Mouse (Mus musculus) lung, postnatal 36 days (tissue): ENCODE data around the gene Zfp213.

Experiments used
- DNase-seq: peaks from one replicate; pipeline ENCODE4 v3.0.0; 2022; ENCODE audit warnings: mixed read lengths

Gene Zfp213

DNA sequence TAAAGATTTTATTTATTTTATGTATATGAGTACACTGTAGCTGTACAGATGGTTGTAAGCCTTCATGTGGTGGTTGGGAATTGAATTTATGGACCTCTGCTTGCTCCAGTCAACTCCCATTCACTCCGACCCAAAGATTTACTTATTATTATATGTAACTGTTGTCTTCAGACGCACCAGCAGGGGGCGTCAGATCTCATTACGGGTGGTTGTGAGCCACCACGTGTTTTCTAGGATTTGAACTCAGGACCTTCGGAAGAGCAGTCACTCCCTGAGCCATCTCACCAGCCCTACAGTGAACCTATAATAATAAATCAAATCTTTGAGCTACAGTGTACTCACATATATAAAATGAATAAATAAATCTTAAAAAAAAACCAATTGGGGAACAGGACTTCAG is 8.0 kb upstream of the Zfp213 start:
- no peak for DNase-seq

DNA sequence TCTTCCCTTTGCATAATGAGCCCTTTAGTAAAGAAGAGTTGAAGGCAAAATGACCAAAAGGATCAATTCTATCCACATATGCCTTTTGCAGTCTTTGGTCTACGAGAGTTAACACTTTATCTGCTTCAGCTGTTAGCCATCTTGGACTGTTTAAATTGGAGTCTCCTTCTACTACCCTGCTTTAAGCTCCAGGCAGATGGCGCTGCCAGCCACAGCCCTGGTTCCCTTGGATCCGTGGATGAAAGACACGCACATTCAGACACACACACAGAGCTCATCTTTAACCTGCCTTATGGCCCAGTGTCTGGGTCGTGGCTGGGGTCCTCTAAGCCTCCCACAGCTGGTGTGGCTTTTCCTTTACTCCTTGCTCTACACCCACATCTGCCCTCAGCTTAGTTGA is 7.0 kb upstream of the Zfp213 start:
- DNase-seq, result no peak

DNA sequence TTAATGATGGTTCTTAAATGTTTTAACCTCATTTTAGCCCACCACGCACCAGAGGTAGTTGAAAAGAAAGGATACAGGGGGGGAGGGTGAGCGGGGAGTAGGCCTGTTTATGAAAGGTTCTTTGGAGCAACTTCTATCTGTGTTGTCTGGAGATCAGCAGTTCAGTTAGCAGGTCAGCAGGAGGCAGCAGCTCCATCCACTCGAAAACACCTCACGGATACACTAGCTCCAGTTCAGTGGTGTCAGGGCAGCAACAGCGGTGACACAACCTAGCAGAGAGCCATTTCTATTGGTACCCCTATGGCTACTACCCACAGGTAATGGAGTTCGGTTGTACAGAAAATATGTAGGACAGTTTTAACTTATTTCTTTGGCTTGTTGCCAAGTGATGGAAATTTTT is 6.0 kb upstream of the Zfp213 start:
- peak; percentile 72 for DNase-seq

DNA sequence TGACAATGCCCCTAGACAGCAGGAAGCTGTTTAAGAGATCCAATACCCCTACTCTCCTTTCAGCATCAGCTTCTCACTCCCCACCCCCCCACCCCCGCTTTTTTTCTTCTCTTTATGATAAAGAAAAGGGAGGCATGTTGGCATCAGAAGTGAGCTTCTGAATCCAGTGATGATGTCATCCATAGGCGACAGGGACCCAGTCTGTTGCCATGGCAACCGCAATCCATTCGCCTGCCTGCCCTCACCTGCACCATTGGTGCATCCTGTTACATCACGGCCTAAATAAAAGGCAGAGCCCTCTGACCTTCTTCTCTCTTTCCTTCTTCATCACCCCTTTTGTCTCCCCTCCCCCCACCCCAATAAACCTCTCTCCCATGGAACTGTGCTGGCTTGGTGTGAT is 4.3 kb upstream of the Zfp213 start:
- no peak for DNase-seq

DNA sequence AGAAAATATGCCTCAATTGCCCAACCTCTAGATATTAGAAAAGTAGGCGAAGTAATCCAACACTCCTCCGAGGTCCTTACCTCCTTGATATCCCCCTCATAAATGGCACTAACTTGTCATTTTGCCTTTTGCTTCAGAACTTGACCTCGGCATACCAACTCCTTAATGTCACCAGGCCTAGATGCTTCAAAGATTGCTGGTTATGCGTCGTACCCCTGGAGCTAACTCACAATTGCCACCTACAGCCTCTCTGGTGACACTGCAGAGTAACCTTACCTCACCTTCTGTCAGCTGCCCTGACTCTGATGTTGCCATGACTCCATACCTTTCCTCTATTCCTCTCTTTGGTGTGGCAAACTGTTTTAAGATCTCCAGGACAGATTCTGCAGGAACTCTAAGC is 2.7 kb upstream of the Zfp213 start:
- DNase-seq, result no peak

DNA sequence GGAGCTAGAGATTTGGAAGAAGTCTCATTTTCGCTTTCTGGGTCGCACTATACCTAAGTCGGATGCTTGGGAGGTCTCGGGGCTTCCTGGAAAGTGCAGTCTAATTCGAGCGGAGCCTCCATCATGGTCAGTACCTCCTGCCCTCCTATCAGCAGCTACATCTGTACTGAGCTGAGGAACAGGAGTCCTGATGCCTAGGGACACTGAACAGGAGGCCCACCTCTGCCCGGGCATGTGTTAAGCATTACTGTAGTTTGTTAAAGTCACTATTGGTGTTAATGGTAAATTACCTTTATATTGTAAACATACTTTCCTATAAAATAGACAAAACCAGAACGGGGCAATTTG is 304 bp upstream of the Zfp213 start:
- DNase-seq, result no peak

DNA sequence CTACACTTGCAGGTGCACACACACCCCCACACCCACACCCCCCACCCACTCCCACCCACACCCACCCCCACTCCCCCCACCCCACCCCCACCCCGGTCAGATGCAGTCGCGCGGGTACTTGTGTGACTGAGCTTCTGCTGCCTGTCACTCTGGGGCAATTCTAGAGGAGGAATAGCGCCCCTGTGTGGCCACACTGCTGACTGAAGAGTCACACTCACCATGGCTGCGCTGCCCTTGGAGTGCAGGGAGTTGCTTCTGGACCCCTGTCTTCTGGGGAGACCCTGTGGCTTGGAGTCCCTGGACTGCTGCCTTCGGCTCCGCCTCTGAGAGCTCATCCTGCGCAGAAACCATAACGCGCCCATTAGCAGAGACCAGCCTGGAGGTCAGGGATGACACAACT is 4.3 kb downstream of the Zfp213 start:
- peak; percentile 78 for DNase-seq

DNA sequence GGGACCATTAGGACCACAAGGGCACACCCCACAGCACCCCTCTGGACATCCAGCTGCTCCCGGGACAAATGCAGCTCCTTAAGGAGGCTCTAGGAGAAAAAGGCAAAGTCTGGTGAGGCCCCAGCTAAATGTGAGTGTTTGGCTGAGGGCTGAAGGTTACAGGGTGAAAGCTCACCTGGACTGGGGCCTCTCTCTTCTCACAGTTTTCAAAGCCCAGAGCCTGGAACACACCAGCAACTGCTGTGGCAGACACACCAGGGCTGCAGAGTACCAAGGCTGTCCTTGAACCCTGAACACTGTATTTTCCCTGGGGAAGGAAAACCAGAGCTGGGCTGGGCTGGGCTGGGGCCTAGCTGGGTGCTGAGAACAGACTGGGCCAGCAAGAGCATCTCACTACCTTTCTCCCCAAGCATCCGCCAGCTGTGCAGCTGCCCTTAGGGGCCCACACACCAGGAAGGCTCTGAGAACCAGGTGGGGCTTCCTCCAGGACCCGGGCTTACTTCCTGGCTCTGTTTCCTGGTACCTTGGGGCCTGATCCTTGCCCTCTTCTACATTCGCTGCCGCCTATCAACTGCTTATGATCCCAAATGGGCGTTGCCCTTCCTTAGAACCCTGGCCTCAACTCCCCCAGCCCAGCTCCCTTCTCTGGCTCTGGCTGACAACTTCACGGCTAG is 8.7 kb downstream of the Zfp213 start:
- no peak for DNase-seq

DNA sequence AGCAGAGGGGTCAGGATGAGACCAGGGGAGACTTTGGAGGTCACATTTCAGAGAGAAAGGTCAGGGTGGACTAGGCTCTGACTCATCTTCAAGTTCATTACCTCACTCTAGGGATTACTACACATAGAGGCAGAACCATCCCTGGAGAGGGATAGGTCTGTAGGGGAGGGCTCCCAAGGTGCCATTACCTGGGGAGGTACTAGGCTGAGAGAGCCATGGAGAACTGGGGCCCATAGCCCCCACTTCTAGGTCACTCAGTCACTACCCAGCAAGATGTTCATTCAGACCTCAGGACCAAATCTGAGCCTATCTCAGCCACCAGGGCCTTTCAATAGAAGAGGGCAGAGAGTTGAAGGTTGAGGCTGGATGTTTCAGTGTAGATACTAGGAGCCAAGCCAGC is 9.7 kb downstream of the Zfp213 start:
- no peak for DNase-seq

DNA sequence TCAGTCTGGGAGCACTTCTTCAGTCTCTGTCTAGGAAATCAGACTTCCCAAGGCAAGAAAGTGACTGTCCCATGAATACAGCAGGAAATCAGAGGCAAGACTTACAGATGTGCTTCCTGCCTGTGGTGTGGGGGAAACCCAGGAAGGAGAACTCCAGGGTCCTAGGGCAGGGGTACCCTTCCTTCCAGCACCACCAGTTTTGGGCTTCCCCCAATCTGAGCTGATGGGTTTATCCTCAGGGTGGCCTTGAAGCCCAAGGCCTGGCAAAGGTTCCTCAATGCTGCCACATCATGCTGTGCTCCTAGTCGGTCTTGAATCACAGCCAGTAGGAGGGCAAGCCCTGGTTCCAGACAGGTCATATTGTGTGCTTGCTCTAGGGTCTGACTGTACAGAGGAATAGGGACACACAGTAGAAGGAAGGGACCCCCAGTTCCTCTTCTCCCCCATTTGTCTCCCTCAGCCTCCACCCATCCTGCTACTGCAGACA is 10.4 kb downstream of the Zfp213 start:
- no peak for DNase-seq

DNA sequence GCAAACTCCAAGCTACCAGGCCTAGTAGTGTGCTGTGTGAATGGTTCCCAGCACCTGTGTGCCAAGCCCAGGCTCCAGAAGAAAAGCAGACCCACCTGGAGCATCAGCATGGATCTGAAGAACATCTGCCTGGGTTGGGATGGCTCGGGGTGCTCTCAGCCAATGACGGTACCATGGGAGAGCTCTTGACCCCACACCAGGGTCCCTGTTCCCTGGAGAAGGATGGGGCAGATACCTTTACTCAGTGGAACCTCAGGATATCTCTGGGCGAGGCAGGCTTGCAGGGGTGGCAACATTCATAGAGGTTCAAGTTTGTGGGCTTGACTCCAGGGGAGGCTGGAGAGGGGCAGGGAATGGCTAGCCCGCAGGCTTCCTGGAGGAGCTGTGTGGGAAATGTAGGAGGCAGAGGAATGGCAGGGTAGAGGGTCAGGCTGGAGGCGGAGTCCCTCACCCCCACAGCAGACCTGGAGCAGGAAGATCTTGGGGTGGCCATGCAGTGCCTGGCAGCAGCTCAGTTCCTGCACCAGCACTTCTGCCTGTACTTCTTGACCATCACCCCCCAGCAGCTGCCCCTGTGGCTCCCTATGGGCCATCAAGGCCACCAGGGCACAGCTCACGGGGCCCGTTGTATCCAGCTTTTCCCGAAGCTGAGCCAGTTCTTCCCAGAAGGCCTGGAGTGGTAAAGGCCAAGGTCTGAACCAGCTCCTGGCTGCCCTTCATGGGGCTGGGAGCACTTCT is 11.0 kb downstream of the Zfp213 start:
- no peak for DNase-seq

DNA sequence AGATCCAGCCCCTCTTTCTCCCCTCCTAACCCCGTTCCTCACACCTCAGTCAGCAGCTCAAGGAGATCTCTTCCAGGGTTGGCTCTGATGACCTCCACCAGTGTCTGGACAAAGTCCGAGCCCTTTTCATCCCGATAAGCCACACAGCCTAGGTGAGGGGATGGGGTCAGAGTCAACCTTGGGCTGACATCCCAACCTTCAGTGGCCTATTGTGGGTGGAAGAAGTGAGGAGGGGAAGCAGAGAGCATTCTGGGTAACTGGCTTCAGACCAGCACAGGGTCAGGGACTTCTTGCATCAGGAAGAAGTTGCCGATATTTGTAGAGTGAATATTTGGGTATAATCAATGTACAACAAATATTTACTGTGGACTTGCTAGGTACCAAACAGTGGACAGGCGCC is 12.1 kb downstream of the Zfp213 start:
- no peak for DNase-seq

DNA sequence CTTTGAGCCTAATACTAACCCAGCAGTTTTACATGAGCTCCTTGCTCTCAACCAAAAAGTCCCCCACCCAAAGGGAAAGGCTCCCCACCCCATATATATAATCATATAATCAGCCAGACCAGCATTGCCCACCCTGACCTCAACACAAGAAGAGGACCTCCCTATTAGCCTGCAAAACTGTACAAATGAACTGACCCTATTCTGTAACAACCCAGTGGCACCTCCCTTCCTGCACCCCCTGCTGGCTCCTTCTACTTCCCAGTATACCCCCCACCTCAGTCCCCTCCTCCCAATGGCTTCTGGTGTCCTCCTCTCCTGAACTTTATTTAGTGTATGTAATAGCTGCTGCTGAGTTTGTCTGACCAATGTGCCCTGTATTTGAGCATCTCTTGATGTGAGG is 12.6 kb downstream of the Zfp213 start:
- DNase-seq, result no peak

DNA sequence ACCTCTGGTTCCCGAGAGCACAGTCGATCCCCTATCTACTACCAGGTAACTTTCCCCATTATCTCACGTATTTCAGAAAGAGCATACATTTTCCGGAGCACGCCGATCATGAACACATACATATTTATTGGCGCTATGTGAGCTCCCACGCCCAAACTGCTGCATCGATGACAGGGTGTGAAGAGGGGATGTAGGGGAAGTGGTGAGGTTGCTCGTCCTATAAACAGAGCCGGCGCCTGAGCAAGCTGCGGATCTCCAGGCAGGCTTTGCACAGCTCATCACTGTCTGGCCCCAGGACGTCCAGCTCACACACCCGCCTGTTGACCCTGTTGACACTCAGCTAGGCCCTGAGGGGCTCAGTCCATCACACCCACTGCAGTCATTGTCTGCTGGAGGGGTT is 13.2 kb downstream of the Zfp213 start:
- DNase-seq, result peak; percentile 24

DNA sequence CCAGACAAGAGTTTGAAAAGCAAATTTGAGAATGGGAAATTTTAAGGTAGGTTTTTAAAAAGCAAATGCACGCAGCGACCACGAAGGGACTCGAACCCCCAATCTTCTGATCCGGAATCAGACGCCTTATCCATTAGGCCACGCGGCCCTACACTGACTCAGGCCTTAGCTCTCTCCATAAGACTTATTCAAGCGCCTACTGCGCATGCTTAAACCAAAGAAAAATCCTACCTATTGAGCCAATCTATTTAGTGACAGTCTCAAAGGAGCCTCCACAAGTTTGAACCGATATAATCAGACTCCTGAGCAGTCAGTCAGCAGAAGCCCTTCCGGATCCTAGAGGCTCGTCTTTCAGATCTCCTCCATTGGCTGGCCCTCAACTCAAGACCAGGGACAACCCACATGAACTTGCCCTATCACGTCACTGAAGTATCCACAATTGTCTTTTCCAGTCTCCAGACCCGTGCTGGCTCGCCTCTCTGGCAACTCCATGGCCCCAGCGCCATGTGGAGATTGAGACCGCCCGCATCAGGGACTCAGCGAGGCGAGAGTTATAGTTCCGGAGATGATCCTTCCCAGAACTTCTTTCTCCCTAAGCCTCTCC is 13.7 kb downstream of the Zfp213 start:
- DNase-seq, result peak; percentile 96

DNA sequence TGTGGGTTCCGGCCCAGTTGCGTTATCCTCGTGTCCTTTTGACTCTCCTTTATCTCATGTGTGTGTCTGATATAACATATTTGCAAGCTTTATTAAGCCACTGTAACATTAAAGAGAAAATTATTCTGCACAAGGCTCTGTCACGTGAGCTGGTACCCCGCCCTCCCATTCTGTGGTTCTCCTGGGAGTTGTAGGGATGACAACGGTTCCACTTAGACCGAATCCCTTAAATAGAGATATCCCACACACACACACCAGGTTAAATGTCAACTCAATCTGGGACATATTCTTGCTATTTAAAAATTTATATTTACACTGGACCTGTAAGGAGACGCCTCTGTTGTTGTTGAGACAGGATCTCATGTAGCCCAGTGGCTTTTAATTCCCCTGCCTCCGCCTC is 14.6 kb downstream of the Zfp213 start:
- DNase-seq, result peak; percentile 28

DNA sequence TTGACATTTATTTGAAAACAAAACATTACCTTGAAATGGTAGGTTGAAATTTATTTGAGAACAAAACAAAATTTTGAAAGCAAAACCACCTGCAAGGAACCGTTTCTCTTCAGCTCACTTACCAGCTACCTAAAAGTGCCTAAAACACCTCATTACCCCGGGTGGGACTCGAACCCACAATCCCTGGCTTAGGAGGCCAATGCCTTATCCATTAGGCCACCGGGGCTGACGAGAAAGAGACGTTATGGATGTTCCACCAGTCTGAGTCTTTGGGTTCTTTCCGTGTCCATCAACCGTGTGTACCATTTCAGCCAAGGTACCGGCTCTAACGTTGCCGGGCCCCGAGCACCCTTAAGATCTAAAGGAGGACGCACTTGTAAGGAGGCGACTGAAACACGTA is 15.4 kb downstream of the Zfp213 start:
- peak; percentile 91 for DNase-seq

DNA sequence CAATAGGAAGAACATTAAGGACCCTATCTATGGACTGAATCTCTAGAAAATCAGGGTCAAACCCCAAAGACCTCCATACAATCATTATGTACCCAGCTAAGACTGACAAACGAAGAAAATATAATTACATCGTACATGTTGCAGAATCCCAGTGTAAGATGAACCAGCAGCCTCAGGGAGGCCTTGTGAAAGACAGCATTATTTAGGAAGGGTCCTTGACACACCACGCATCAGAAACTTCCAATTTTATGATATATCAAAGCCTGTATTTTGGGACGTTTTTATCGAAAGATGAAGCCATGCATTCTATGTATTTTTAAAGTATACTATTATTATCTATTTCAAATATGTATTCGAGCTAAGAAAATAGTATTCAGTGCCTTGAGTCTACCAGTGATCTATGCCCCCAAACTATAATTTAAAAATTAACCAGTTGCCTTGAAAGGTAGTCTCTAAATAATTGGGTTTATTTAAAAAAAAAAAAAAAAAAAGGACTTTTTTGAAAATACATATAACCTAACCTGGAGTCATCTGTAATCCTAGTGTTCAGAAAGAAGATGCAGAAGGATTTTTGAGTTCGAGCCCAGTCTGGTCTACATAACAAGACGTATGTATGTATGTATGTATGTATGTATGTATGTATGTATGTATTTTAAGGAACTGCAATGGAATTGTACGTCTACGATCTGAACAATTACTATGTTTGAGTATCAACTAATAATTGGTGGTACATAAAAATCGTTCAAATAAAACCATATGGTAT is 16.2 kb downstream of the Zfp213 start:
- no peak for DNase-seq

DNA sequence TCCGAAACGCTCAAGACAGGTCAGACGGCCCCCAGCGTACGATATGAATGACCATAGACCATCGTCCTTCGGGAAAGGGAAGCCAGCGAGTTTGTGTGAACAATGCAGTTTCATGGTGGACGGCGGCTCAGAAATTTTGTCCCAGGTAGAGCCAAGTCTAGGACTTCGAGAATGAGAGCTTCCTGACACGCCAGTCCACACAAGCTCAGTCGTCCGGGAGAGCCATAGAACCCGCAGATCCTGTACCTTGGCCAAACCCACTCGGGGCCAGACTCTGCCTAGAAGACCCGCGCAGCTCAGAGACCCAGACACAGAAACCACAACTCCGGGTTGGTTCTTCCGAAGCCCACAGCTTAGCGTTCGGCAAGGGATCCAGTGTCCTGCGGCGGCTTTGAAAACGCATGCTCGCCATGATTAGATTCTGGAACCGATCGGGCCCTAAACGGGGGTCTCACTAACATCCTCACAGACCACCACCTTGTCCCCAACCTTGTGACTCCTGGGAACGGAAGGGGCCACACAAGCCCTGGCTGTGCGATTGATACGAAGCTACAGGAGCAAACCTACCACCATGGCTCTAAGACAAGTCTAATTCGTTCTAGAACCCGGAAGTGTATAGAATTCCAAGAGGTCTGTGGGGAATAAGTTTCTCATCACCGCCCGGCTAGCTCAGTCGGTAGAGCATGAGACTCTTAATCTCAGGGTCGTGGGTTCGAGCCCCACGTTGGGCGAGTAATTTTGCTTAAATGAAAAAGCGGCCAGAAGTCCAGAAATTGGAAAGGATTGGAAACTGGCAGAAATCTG is 17.1 kb downstream of the Zfp213 start:
- peak; percentile 91 for DNase-seq

DNA sequence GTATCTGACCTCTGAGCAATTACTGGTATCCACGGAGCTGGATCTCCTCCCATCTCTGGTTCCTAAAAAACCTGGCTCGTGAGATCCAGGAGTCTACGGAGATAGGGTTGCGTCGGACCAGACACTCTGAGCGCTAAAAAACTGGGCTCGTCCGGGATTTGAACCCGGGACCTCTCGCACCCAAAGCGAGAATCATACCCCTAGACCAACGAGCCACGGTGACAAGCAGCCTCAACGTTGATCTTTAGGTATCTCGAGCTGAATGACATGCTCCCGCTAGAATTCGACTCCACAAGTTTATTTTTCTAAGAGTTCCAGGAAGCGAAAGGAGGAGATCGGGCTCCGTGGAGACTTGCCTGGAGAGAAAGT is 17.7 kb downstream of the Zfp213 start:
- DNase-seq, result peak; percentile 87

DNA sequence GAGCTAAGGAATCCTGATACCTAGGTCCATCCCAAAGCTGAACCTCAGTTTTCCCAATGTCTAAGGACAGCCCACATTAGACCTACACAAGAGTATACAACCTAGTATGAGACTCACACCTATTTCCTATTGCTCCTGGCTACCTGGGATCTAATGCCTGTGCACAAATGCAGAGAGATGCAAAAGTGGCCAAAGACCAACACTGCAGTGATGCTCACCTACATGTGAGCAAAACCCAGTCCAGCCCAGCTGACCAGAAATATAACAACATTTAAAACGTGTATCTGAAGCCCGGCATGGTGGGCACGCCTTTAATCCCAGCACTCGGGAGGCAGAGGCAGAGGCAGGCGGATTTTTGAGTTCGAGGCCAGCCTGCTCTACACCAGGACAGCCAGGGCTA is 18.2 kb downstream of the Zfp213 start:
- no peak for DNase-seq

DNA sequence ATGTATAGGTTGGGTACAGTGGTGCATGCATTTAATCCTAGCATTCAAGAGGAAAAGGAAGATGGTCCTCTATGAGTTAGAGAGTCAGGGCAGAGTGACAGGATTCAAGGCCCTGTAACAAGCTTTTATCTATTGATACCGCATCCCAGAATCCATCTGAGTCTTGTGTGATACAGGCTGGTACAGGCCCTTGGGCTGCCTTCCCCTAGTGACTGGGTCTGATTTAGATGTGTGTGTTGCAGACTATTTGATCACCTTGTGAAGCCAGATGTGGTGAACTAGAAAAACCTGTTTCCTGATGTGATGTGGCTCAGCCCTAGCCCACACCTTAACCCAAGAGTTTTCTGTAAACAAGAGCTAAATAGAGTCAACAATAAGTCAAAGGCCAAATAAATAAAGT is 19.3 kb downstream of the Zfp213 start:
- no peak for DNase-seq

DNA sequence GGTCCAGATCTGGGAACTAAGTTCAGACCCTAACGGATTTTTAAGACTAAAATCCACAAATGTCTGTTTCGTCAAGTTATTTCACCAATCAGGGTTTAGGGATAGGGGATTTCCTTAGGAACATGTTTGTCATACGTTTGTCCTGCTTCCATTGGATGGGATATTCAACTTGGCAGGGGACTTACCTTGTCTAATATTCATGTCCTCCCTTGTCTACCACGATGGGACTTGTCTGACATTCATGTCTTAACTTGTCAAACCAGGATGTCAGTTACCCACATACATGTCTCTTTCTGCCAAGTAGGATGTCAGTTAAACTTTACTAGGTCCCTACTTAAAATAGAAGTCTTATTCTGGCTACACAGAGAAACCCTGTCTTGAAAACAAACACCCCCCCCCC is 20.1 kb downstream of the Zfp213 start:
- DNase-seq, result no peak
